Mouse (Mus musculus): ENCODE results near the gene 4930535I16Rik. TPM values are rescaled to one million over a fixed set of nuclear protein-coding genes. Genes with fewer than 3 reads are reported as not detected.

Gene 4930535I16Rik
- polyA plus RNA-seq, 1 experiment from 2014 or later, result not detected

- no peak for DNase-seq (ENCODE audit: extremely low spot score, low spot score)
- Histone ChIP-seq H3K4me1 (peaks cover 3% of the 10 kb centered on the region), H3K9me3 (no peaks in the 10 kb centered on the region), H3K27ac (no peak overlapping the region), H3K4me3 (no peak overlapping the region), H3K27me3 (ENCODE audit: poor library complexity, severe bottlenecking) (no peaks in the 10 kb centered on the region), H3K36me3 (replicated peaks) (no peaks in the 10 kb centered on the region)
- 11% methylated on average over 5 of the region's 5 CpGs for WGBS
Measured at GRCm38 (mm10) chr4:123898696-123899095, 19.1 kb downstream of the 4930535I16Rik start.

- DNase-seq (ENCODE audit: extremely low spot score, low spot score), result no peak
- no peaks in the 10 kb centered on the region for H3K9me3 ChIP-seq
- H3K27me3 ChIP-seq (ENCODE audit: poor library complexity, severe bottlenecking), result no peaks in the 10 kb centered on the region
- no peak overlapping the region for H3K27ac ChIP-seq
- peaks cover 5% of the 10 kb centered on the region; the same call in 1 of the 2 replicates for H3K4me1 ChIP-seq
- WGBS, result 85% methylated on average over 4 of the region's 4 CpGs
- H3K4me3 ChIP-seq, result no peak overlapping the region
- no peaks in the 10 kb centered on the region for H3K36me3 ChIP-seq (replicated peaks)
Measured at GRCm38 (mm10) chr4:123894295-123894694, 23.5 kb downstream of the 4930535I16Rik start.

GRCm38 (mm10) chr4:123893726-123894125 is 24.1 kb downstream of the 4930535I16Rik start:
- no peak overlapping the region for H3K4me3 ChIP-seq
- WGBS, result 95% methylated on average over 5 of the region's 5 CpGs
- peaks cover 5% of the 10 kb centered on the region; the same call in 1 of the 2 replicates for H3K4me1 ChIP-seq
- H3K27me3 ChIP-seq (ENCODE audit: poor library complexity, severe bottlenecking), result no peaks in the 10 kb centered on the region
- no peaks in the 10 kb centered on the region for H3K9me3 ChIP-seq
- H3K36me3 ChIP-seq (replicated peaks), result no peaks in the 10 kb centered on the region
- no peak for DNase-seq (ENCODE audit: extremely low spot score, low spot score)
- no peak overlapping the region for H3K27ac ChIP-seq

Other genes starting within 250 kb of the 4930535I16Rik start
- 43.8 and 50.2 TPM in 2 replicates for gene Macf1, start 233.7 kb downstream of the 4930535I16Rik start, polyA plus RNA-seq (2016; fragmentation: Nextera tagmentation; extraction: Ambion mirVana)
- 299 and 315 TPM in 2 replicates for gene Ndufs5, start 199.8 kb downstream of the 4930535I16Rik start, polyA plus RNA-seq (2016; fragmentation: Nextera tagmentation; extraction: Ambion mirVana)
- 61.4 and 63.2 TPM in 2 replicates for gene Akirin1, start 167.7 kb downstream of the 4930535I16Rik start, polyA plus RNA-seq (2016; fragmentation: Nextera tagmentation; extraction: Ambion mirVana)
- 0.21 and 0.26 TPM in 2 replicates for gene Rhbdl2, start 130.1 kb downstream of the 4930535I16Rik start, polyA plus RNA-seq (2016; fragmentation: Nextera tagmentation; extraction: Ambion mirVana)
- gene 4933427I04Rik, start 58.3 kb downstream of the 4930535I16Rik start, polyA plus RNA-seq (2016; fragmentation: Nextera tagmentation; extraction: Ambion mirVana), result not detected in 2 replicates
- gene Mycbp, start 13.2 kb downstream of the 4930535I16Rik start, polyA plus RNA-seq (2016; fragmentation: Nextera tagmentation; extraction: Ambion mirVana), result 65.7 and 67.7 TPM in 2 replicates
- gene Rragc, start 576 bp downstream of the 4930535I16Rik start, polyA plus RNA-seq (2016; fragmentation: Nextera tagmentation; extraction: Ambion mirVana), result 34.2 and 34.9 TPM in 2 replicates